Mouse (Mus musculus) embryo, embryonic 11 days (tissue): Measurements from ENCODE around the gene Prkar1b.

Experiments used
- DNase-seq: peaks from one replicate; pipeline ENCODE4 v3.0.0-alpha.2; 2015

Gene Prkar1b

DNA sequence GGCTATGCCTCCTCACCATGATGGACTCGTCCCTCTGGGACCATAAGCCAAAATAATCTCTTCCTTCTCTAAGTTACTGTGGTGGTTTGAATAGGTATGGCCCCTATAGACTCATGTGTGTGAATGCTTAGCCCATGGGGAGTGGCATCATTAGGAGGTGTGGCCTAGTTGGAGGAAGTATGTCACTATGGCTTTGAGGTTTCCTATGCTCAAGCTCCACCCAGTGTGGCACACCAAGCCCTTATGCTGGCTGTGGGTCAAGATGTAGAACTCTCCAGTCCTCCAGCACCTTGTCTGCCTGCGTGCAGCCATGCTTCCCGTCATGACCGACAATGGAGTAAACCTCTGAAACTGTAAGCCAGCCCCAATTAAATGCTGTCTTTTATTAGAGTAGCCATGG is 4.1 kb downstream of the Prkar1b start:
- no peak for DNase-seq

- DNase-seq: no peak
Measured at GRCm38 (mm10) chr5:139143890-139144289, 5.9 kb downstream of the Prkar1b start.

- no peak for DNase-seq
Measured at GRCm38 (mm10) chr5:139141326-139141725, 8.5 kb downstream of the Prkar1b start.

DNA sequence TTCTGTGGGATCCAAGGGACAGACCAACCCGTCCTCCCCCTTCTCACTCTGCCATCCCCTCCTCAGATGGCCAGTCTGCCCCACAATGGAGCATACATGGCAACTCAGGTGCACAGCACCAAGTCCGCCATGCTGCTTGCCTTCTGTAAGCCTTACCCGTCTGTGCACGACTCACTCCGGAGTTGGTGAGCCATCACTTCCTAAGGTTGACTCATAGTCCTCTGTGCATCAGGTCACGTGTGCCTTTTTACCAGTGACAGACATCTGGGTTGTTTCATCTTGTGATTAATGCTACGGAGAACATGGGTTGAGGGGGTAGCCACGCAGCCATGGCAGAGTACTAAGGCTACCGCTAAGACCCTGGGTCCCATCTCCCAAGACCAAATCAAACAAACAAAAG is 9.2 kb downstream of the Prkar1b start:
- DNase-seq: no peak

DNA sequence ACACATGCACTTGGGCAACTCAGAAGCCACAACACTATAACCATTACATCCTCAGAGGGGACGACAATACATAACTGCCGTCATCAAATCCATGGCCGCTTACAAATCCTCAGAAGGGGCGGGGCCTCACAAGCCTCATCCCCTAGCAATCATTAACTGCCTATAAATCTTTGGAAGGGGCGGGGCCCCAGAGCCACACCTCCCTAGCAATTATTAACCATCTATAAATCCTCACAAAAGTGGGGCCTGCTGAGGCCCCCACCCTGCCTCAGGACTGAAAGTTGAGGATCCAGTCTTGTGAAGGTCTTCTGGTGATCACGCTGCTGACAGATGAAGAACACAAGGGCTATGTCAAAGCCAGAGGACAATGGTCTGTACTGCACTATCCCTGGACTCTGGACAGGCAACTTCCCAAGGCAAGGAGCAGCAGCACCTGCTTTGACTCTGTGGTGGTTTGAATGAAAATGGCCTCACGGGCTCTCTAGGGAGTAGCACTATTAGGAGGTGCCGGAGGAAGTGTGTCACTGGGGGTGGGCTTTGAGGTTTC is 10.8 kb downstream of the Prkar1b start:
- DNase-seq: no peak

GRCm38 (mm10) chr5:139138261-139138925 is 11.4 kb downstream of the Prkar1b start:
- DNase-seq: no peak

DNA sequence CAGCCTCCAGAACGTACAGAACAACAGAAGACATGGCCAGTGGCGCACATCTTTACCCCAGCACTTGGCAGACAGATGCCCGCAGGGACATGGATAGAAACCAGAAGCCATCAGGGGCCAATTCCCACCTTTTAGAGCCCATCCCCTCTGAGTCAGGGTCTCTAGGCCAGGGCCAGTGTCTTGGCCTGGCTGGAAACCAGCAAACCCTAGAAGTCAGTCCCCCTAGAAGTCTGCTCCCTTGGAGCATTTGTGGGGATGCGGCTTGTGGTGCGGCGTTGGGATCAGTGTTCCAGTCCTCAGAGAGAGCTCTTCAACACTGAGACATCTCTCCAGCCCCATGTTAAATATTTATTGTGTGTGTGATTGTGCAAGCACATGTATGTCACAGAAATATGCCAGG is 12.6 kb downstream of the Prkar1b start:
- no peak for DNase-seq

DNA sequence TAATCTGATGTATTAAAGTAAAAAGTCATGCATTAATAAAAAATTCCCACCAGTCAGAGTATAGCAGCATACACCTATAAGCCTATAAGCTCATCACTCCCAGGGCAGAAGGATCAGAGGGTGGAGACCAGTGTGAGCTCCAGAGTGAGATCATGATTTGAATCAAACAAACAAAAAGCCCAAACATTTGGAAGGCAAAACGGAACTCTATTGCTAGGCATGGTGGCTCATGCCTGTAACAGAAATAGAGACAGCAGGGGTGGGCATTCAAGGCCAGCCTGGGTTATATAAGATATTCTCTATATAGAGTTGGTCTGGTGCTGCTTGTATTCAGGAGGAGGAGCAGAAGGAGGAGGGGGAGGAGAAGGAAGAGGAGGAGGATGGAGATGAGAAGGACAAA is 13.5 kb downstream of the Prkar1b start:
- DNase-seq: no peak

DNA sequence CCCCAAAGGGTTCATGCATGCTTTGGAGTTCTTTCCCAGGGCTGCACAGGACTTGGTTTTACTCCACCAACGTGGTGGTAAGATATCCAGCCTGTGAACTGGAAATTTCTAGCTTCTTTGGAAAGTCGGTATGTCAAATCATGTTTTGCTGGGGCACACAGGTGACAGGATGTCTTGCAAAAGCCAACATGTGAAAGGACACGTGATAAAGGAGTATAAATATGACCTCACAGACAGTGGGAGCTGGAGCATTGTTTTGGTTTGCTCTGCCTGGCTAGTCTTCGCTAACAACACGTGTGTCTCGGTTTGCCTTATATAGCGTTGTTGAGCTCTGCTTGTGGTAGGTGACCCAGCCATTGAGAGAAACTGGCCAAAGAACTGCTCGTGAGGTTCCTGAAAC is 15.3 kb downstream of the Prkar1b start:
- DNase-seq: no peak

DNA sequence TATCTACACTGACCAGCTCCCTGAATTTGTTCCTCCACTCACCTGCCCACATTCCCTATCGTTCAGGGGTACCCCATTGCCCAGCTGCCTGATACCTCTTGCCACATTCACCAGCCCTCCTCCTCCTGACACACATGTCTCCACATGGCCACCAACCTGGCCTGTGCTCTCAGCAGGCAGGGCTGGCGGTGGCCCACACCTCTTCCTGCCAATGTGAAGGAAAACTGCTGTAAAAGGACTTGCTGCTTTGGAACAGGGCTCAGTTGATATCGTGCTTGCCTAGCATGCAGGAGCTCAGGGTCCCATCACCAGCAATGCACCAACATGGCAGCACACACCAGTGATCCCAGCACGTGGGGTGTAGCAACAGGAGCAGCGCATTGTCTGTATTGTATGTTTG is 19.4 kb downstream of the Prkar1b start:
- DNase-seq: no peak

- peak; percentile 60 for DNase-seq
Measured at GRCm38 (mm10) chr5:139129572-139130151, 20.1 kb downstream of the Prkar1b start.

- DNase-seq: peak; percentile 15
Measured at GRCm38 (mm10) chr5:139129078-139129477, 20.7 kb downstream of the Prkar1b start.

GRCm38 (mm10) chr5:139128476-139129065 is 21.2 kb downstream of the Prkar1b start:
- no peak for DNase-seq

DNA sequence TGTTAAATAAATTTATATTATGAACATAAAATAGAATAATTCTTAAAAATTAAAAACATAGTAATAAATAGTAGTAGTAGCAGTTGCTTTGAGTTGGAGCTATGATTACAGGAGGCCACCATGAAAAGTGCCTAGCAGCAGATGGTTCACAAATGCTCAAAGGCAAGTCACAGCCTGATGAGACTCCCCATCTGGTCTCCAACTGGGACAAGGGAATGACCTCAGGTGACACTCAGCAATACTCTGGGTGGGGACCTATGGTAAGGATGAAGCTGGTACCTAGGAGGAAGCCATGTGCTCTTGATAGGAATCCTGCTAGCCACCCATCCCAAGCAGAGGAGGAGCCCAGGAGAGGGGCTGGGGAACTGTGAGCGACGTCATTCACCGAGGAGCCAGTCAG is 24.1 kb downstream of the Prkar1b start:
- no peak for DNase-seq

DNA sequence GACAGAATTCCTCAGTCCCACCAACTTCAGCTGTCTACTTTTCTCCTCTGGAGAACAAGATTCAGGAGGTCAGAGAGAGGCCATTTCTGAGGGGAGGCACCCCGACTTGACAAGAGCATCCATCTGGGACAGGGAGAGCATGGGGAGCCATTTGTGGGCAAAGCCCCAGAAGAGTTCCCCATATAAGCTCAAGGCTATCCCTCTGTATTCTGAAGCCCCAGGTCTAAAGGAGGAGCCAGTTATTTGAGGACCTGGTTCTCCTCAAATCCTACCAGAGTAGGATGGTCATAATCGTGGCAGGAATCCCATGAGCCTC is 30.9 kb downstream of the Prkar1b start:
- DNase-seq: no peak

GRCm38 (mm10) chr5:139118139-139118960 is 31.5 kb downstream of the Prkar1b start:
- peak; percentile 12 for DNase-seq

- DNase-seq: no peak
Measured at GRCm38 (mm10) chr5:139115507-139115906, 34.3 kb downstream of the Prkar1b start.

- DNase-seq: no peak
Measured at GRCm38 (mm10) chr5:139114876-139115275, 34.9 kb downstream of the Prkar1b start.

DNA sequence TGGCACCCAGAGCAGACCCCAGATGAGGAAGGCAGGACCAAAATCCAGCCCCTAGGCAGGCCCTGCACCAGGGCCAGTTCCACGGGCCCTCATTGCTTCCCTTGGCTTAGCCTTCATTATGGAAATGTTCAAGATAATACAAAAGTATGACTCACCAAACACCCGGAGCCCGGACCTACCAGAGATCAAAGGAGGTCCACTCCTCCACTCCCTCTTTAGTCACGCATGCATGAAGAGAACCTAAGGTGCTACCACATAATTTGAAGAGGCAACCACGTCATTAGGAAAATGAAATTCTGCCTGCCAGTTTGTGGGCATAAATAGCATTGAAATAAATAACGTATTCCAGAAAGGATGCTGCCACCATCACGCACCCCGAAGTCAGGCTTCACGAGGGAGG is 37.4 kb downstream of the Prkar1b start:
- DNase-seq: no peak

- no peak for DNase-seq
Measured at GRCm38 (mm10) chr5:139111991-139112390, 37.8 kb downstream of the Prkar1b start.

- DNase-seq: no peak
Measured at GRCm38 (mm10) chr5:139110140-139110855, 39.5 kb downstream of the Prkar1b start.

DNA sequence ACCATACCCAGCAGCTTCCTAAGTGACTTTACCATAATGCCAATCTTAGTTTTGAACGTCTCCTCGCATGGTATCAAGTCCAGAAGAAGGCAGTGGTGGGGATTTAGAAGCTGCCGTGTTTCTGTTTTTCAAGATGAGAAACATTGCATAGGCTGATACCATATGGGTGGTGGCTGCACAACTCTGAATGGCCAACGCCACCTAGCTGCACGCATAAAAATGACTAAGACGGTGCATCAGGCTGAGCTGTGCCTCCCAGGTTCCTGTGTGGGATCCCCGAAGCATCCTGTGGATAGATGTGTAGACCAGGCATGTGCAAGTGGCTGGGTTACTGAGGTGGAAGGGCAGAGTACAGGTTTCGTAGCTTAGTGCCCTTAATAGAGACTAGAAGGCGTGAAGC is 42.0 kb downstream of the Prkar1b start:
- DNase-seq: no peak

DNA sequence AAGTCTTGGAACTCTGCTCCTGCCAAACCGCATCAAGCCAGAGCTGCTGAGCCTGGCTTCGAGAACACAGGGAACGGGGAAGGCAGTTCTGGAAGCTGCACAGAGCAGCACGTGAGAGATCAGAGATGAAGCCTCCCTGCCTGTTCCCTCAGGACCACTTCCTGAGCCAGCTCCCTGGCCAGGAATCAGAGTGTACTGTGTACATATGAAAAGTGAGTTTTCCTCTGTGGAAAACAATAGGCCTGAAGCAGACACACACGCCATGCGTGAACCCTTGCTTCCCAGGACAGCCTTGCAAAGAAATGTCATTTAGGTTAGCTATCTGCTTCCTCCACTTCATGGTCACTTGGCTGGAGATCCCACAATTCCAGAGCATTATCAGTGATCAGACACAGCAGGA is 48.0 kb downstream of the Prkar1b start:
- DNase-seq: no peak
